Mouse (Mus musculus): ENCODE measurements around the gene Cmtm5. TPM values are rescaled to one million over a fixed set of nuclear protein-coding genes. Genes with fewer than 3 reads are reported as not detected.
"Not testable (repeated sequence)": the region's sequence is repeated elsewhere in the genome, so short reads cannot be mapped to it uniquely, and the experiment has no call there.

Gene Cmtm5
- polyA plus RNA-seq, 1 experiment, result 237 TPM

- Histone ChIP-seq H3K27ac (ENCODE audit: insufficient read depth, low read length) (no peak overlapping the region), H3K4me1 (ENCODE audit: control insufficient read depth, insufficient read depth, low read length) (no peaks in the 10 kb centered on the region), H3K27me3 (ENCODE audit: control insufficient read depth, insufficient read depth, low read length) (no peaks in the 10 kb centered on the region), H3K4me3 (replicated peaks; ENCODE audit: insufficient read depth, low read depth, low read length) (no peak overlapping the region)
- TF ChIP-seq POLR2A (IDR thresholded peaks at IDR 0.05; ENCODE audit: borderline replicate concordance, insufficient read depth, low read length), result no peak
- TF ChIP-seq CTCF (IDR thresholded peaks at IDR 0.05; ENCODE audit: borderline replicate concordance, insufficient read depth, low read depth, low read length), result no peak
- no peak for DNase-seq
- WGBS, result 71% methylated on average over 19 of the region's 19 CpGs
Observed at GRCm38 (mm10) chr14:54945975-54946704, 10.1 kb downstream of the Cmtm5 start.

DNA sequence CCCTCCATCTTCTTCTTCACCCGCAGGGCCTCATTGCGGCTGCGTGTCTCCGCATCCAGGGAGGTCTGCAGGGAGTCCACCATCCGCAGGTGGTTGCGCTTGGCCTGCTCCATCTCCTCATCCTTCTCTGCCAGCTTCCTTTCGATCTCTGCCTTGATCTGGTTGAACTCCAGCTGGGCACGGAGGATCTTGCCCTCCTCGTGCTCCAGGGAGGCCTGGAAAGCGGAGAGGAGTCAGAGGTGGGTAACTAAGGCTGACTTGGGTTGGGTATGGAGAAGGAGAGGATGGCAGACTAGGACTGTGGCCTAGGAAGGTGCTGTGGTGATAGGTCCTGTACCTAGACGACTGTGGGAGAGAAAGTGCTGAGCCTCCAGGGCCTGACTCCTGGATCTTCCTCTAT, 10.9 kb downstream of the Cmtm5 start:
- not testable (repeated sequence) for H3K4me1 ChIP-seq (ENCODE audit: control insufficient read depth, insufficient read depth, low read length); H3K27me3 ChIP-seq (ENCODE audit: control insufficient read depth, insufficient read depth, low read length); DNase-seq; H3K4me3 ChIP-seq (replicated peaks; ENCODE audit: insufficient read depth, low read depth, low read length); H3K27ac ChIP-seq (ENCODE audit: insufficient read depth, low read length)
- 80% methylated on average over 11 of the region's 11 CpGs for WGBS

GRCm38 (mm10) chr14:54948781-54949180, 12.7 kb downstream of the Cmtm5 start:
- WGBS, result 90% methylated on average over 9 of the region's 9 CpGs

DNA sequence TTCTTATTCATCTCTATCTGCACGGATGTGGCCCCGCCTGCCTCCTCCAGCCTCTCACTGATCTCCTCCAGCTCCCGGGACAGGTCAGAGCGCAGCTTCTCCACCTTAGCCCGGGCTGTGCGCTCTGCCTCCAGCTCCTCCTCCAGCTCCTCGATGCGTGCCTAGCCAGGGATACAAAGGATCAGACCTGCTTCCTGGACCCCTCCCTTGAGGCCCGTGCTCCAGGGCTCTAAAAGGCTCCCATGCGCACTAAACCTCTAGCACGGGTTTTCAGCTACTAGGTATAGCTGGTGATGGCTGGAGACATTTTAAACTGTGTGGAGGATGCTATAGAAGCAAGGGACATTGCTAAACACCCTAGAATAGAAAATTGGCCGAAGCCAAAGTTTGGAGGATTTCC, 14.4 kb downstream of the Cmtm5 start:
- no peaks in the 10 kb centered on the region for H3K4me1 ChIP-seq (ENCODE audit: control insufficient read depth, insufficient read depth, low read length)
- DNase-seq, result no peak
- no peaks in the 10 kb centered on the region for H3K27me3 ChIP-seq (ENCODE audit: control insufficient read depth, insufficient read depth, low read length)
- H3K4me3 ChIP-seq (replicated peaks; ENCODE audit: insufficient read depth, low read depth, low read length), result no peak overlapping the region
- no peak for TF ChIP-seq POLR2A (IDR thresholded peaks at IDR 0.05; ENCODE audit: borderline replicate concordance, insufficient read depth, low read length)
- TF ChIP-seq CTCF (IDR thresholded peaks at IDR 0.05; ENCODE audit: borderline replicate concordance, insufficient read depth, low read depth, low read length), result no peak
- no peak overlapping the region for H3K27ac ChIP-seq (ENCODE audit: insufficient read depth, low read length)
- 63% methylated on average over 12 of the region's 12 CpGs for WGBS

More at GRCm38 (mm10) chr14:54948781-54949180, 12.7 kb downstream of the Cmtm5 start:
- Histone ChIP-seq H3K27me3 (ENCODE audit: control insufficient read depth, insufficient read depth, low read length) (no peaks in the 10 kb centered on the region), H3K4me3 (replicated peaks; ENCODE audit: insufficient read depth, low read depth, low read length) (no peak overlapping the region), H3K27ac (ENCODE audit: insufficient read depth, low read length) (no peak overlapping the region), H3K4me1 (ENCODE audit: control insufficient read depth, insufficient read depth, low read length) (no peaks in the 10 kb centered on the region)
- DNase-seq, result no peak
- TF ChIP-seq POLR2A (IDR thresholded peaks at IDR 0.05; ENCODE audit: borderline replicate concordance, insufficient read depth, low read length) (no peak), CTCF (IDR thresholded peaks at IDR 0.05; ENCODE audit: borderline replicate concordance, insufficient read depth, low read depth, low read length) (no peak)

- Histone ChIP-seq H3K27ac (ENCODE audit: insufficient read depth, low read length) (no peak overlapping the region), H3K4me3 (replicated peaks; ENCODE audit: insufficient read depth, low read depth, low read length) (no peak overlapping the region), H3K4me1 (ENCODE audit: control insufficient read depth, insufficient read depth, low read length) (no peaks in the 10 kb centered on the region), H3K27me3 (ENCODE audit: control insufficient read depth, insufficient read depth, low read length) (no peaks in the 10 kb centered on the region)
- no peak for TF ChIP-seq CTCF (IDR thresholded peaks at IDR 0.05; ENCODE audit: borderline replicate concordance, insufficient read depth, low read depth, low read length)
- TF ChIP-seq POLR2A (IDR thresholded peaks at IDR 0.05; ENCODE audit: borderline replicate concordance, insufficient read depth, low read length), result no peak
- 90% methylated on average over 6 of the region's 6 CpGs for WGBS
- DNase-seq, result no peak
Observed at GRCm38 (mm10) chr14:54951587-54951986, 15.5 kb downstream of the Cmtm5 start.

GRCm38 (mm10) chr14:54953664-54954206, 17.7 kb downstream of the Cmtm5 start:
- WGBS, result 86% methylated on average over 8 of the region's 8 CpGs
- TF ChIP-seq POLR2A (IDR thresholded peaks at IDR 0.05; ENCODE audit: borderline replicate concordance, insufficient read depth, low read length) (no peak), CTCF (IDR thresholded peaks at IDR 0.05; ENCODE audit: borderline replicate concordance, insufficient read depth, low read depth, low read length) (no peak)
- H3K4me1 ChIP-seq (ENCODE audit: control insufficient read depth, insufficient read depth, low read length), result no peaks in the 10 kb centered on the region
- no peak for DNase-seq
- H3K4me3 ChIP-seq (replicated peaks; ENCODE audit: insufficient read depth, low read depth, low read length), result no peak overlapping the region
- H3K27ac ChIP-seq (ENCODE audit: insufficient read depth, low read length), result no peak overlapping the region
- H3K27me3 ChIP-seq (ENCODE audit: control insufficient read depth, insufficient read depth, low read length), result no peaks in the 10 kb centered on the region

DNA sequence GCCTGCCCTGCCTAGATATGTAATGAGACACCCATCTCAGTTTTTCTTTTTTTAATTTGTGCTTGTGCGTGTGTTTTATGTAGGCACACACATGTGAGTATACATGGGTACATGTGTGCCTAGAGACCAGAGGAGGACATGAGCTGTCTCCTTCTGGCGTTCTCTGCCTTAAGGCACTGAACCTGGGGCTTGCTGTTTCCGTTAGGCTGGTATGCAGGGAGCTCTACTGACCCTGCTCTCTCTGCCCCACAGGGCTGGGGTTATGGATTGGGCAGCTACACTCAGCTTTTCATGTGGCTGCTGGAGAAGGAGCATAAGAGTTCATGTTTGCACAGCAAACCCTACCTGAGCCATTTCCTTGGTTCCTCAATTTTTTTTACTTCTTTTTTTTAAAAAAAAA, 18.4 kb downstream of the Cmtm5 start:
- TF ChIP-seq CTCF (IDR thresholded peaks at IDR 0.05; ENCODE audit: borderline replicate concordance, insufficient read depth, low read depth, low read length) (no peak), POLR2A (IDR thresholded peaks at IDR 0.05; ENCODE audit: borderline replicate concordance, insufficient read depth, low read length) (no peak)
- Histone ChIP-seq H3K4me3 (replicated peaks; ENCODE audit: insufficient read depth, low read depth, low read length) (no peak overlapping the region), H3K27me3 (ENCODE audit: control insufficient read depth, insufficient read depth, low read length) (no peaks in the 10 kb centered on the region), H3K4me1 (ENCODE audit: control insufficient read depth, insufficient read depth, low read length) (no peaks in the 10 kb centered on the region), H3K27ac (ENCODE audit: insufficient read depth, low read length) (no peak overlapping the region)
- WGBS, result 88% methylated on average over 3 of the region's 3 CpGs
- no peak for DNase-seq

- Histone ChIP-seq H3K4me1 (ENCODE audit: control insufficient read depth, insufficient read depth, low read length) (no peaks in the 10 kb centered on the region), H3K27ac (ENCODE audit: insufficient read depth, low read length) (no peak overlapping the region), H3K4me3 (replicated peaks; ENCODE audit: insufficient read depth, low read depth, low read length) (no peak overlapping the region), H3K27me3 (ENCODE audit: control insufficient read depth, insufficient read depth, low read length) (no peaks in the 10 kb centered on the region)
- WGBS, result 86% methylated on average over 3 of the region's 3 CpGs
- no peak for TF ChIP-seq POLR2A (IDR thresholded peaks at IDR 0.05; ENCODE audit: borderline replicate concordance, insufficient read depth, low read length)
- TF ChIP-seq CTCF (IDR thresholded peaks at IDR 0.05; ENCODE audit: borderline replicate concordance, insufficient read depth, low read depth, low read length), result no peak
- DNase-seq, result no peak
Observed at GRCm38 (mm10) chr14:54955481-54955880, 19.4 kb downstream of the Cmtm5 start.

Data from cerebellum, adult 2 months (tissue).